Mouse (Mus musculus): ENCODE data around the gene Tmem80. TPM values are rescaled to one million over a fixed set of nuclear protein-coding genes. Genes with fewer than 3 reads are reported as not detected.

Tmem80 gene
- polyA plus RNA-seq, 1 experiment = 12.5 TPM

DNA sequence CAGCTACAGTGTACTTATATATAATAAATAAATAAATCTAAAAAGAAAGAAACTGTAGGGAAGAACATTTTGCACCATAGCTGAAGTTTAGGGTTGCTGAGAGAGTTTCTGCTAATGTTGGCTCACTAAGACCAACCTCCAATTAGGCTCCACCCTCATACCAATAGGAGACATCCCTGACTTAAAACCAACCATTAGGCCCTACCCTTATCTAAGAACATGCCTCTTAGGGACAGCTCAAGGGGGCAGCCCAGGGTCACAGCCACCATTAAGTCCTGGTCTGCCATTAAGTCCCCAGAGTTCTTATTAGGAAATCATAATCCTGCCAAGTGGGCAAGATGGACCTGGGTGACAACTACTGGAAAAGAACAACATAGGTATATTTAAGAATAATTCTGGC lies 46.9 kb downstream of the Tmem80 start:
- H3K27me3 ChIP-seq (ENCODE audit: control insufficient read depth, insufficient read depth, insufficient read length) = no peaks in the 10 kb centered on the region
- TF ChIP-seq TCF3 (IDR thresholded peaks at IDR 0.05; ENCODE audit: insufficient read length, low read depth) (no peak), CEBPB (IDR thresholded peaks at IDR 0.05; ENCODE audit: insufficient read depth, poor library complexity, severe bottlenecking) (no peak), REST (IDR thresholded peaks at IDR 0.05; ENCODE audit: insufficient read depth, insufficient read length) (no peak), POLR2AphosphoS2 (IDR thresholded peaks at IDR 0.05; ENCODE audit: insufficient read length, low read depth) (no peak), USF1 (IDR thresholded peaks at IDR 0.05; ENCODE audit: low read depth) (no peak), SRF (IDR thresholded peaks at IDR 0.05; ENCODE audit: control insufficient read depth, insufficient read length, low read depth) (no peak), E2F4 (IDR thresholded peaks at IDR 0.05; ENCODE audit: insufficient read depth) (no peak), POLR2A (IDR thresholded peaks at IDR 0.05; ENCODE audit: insufficient read length, low read depth) (no peak), MYOG (IDR thresholded peaks at IDR 0.05; ENCODE audit: control insufficient read depth in 1 of 3, insufficient read depth in 1 of 3, insufficient read length in 2 of 3, low read depth in 2 of 3) (no peak), TCF12 (IDR thresholded peaks at IDR 0.05; ENCODE audit: insufficient read depth, poor library complexity, severe bottlenecking) (no peak), MAX (IDR thresholded peaks at IDR 0.05; ENCODE audit: low read depth) (no peak), MYOD1 (IDR thresholded peaks at IDR 0.05; ENCODE audit: control insufficient read depth in 1 of 3, insufficient read length in 2 of 3, low read depth in 2 of 3) (no peak)
- H3K79me2 ChIP-seq (ENCODE audit: control insufficient read depth, insufficient read depth) = no peaks in the 10 kb centered on the region
- H3K4me3 ChIP-seq = no peak overlapping the region
- H3ac ChIP-seq (ENCODE audit: control insufficient read depth, insufficient read length) = no peak overlapping the region
- H3K36me3 ChIP-seq (ENCODE audit: control insufficient read depth, insufficient read depth) = no peaks in the 10 kb centered on the region
- no peak overlapping the region for H3K4me2 ChIP-seq (ENCODE audit: low read depth)

- Histone ChIP-seq H3K79me2 (ENCODE audit: control insufficient read depth, insufficient read depth) (no peaks in the 10 kb centered on the region), H3K4me2 (ENCODE audit: low read depth) (peak overlapping the region; percentile 24), H3K27me3 (ENCODE audit: control insufficient read depth, insufficient read depth, insufficient read length) (peaks cover 12% of the 10 kb centered on the region), H3K4me3 (no peak overlapping the region), H3ac (ENCODE audit: control insufficient read depth, insufficient read length) (no peak overlapping the region), H3K36me3 (ENCODE audit: control insufficient read depth, insufficient read depth) (no peaks in the 10 kb centered on the region)
- TF ChIP-seq USF1 (IDR thresholded peaks at IDR 0.05; ENCODE audit: low read depth) (no peak), MYOD1 (IDR thresholded peaks at IDR 0.05; ENCODE audit: control insufficient read depth in 1 of 3, insufficient read length in 2 of 3, low read depth in 2 of 3) (no peak), POLR2AphosphoS2 (IDR thresholded peaks at IDR 0.05; ENCODE audit: insufficient read length, low read depth) (no peak), CEBPB (IDR thresholded peaks at IDR 0.05; ENCODE audit: insufficient read depth, poor library complexity, severe bottlenecking) (no peak), SRF (IDR thresholded peaks at IDR 0.05; ENCODE audit: control insufficient read depth, insufficient read length, low read depth) (no peak), TCF3 (IDR thresholded peaks at IDR 0.05; ENCODE audit: insufficient read length, low read depth) (no peak), REST (IDR thresholded peaks at IDR 0.05; ENCODE audit: insufficient read depth, insufficient read length) (no peak), E2F4 (IDR thresholded peaks at IDR 0.05; ENCODE audit: insufficient read depth) (no peak), POLR2A (IDR thresholded peaks at IDR 0.05; ENCODE audit: insufficient read length, low read depth) (no peak), TCF12 (IDR thresholded peaks at IDR 0.05; ENCODE audit: insufficient read depth, poor library complexity, severe bottlenecking) (no peak), MAX (IDR thresholded peaks at IDR 0.05; ENCODE audit: low read depth) (no peak), MYOG (IDR thresholded peaks at IDR 0.05; ENCODE audit: control insufficient read depth in 1 of 3, insufficient read depth in 1 of 3, insufficient read length in 2 of 3, low read depth in 2 of 3) (no peak)
Observed at GRCm38 (mm10) chr7:141379584-141379983, 52.0 kb downstream of the Tmem80 start.

GRCm38 (mm10) chr7:141381068-141381835 lies 53.7 kb downstream of the Tmem80 start:
- Histone ChIP-seq H3K79me2 (ENCODE audit: control insufficient read depth, insufficient read depth) (no peaks in the 10 kb centered on the region), H3K36me3 (ENCODE audit: control insufficient read depth, insufficient read depth) (no peaks in the 10 kb centered on the region), H3ac (ENCODE audit: control insufficient read depth, insufficient read length) (no peak overlapping the region), H3K4me2 (ENCODE audit: low read depth) (no peak overlapping the region), H3K4me3 (no peak overlapping the region), H3K27me3 (ENCODE audit: control insufficient read depth, insufficient read depth, insufficient read length) (peaks cover 12% of the 10 kb centered on the region)
- no peak for TF ChIP-seq MYOG (IDR thresholded peaks at IDR 0.05; ENCODE audit: control insufficient read depth in 1 of 3, insufficient read depth in 1 of 3, insufficient read length in 2 of 3, low read depth in 2 of 3)
- no peak for TF ChIP-seq MAX (IDR thresholded peaks at IDR 0.05; ENCODE audit: low read depth)
- no peak for TF ChIP-seq CEBPB (IDR thresholded peaks at IDR 0.05; ENCODE audit: insufficient read depth, poor library complexity, severe bottlenecking)
- no peak for TF ChIP-seq REST (IDR thresholded peaks at IDR 0.05; ENCODE audit: insufficient read depth, insufficient read length)
- no peak for TF ChIP-seq TCF3 (IDR thresholded peaks at IDR 0.05; ENCODE audit: insufficient read length, low read depth)
- no peak for TF ChIP-seq MYOD1 (IDR thresholded peaks at IDR 0.05; ENCODE audit: control insufficient read depth in 1 of 3, insufficient read length in 2 of 3, low read depth in 2 of 3)
- TF ChIP-seq E2F4 (IDR thresholded peaks at IDR 0.05; ENCODE audit: insufficient read depth) = no peak
- TF ChIP-seq POLR2A (IDR thresholded peaks at IDR 0.05; ENCODE audit: insufficient read length, low read depth) = no peak
- no peak for TF ChIP-seq POLR2AphosphoS2 (IDR thresholded peaks at IDR 0.05; ENCODE audit: insufficient read length, low read depth)
- no peak for TF ChIP-seq TCF12 (IDR thresholded peaks at IDR 0.05; ENCODE audit: insufficient read depth, poor library complexity, severe bottlenecking)
- TF ChIP-seq SRF (IDR thresholded peaks at IDR 0.05; ENCODE audit: control insufficient read depth, insufficient read length, low read depth) = no peak
- no peak for TF ChIP-seq USF1 (IDR thresholded peaks at IDR 0.05; ENCODE audit: low read depth)

Other genes with a start within 250 kb of the Tmem80 start
- gene Pkp3, start 249.5 kb upstream of the Tmem80 start, polyA plus RNA-seq (2012; fragmentation: generic; extraction: Trizol) = 0.25 TPM
- 4.8 TPM for gene Sigirr, start 227.2 kb upstream of the Tmem80 start, polyA plus RNA-seq (2012; fragmentation: generic; extraction: Trizol)
- gene Ano9, start 209.9 kb upstream of the Tmem80 start, polyA plus RNA-seq (2012; fragmentation: generic; extraction: Trizol) = not detected
- gene Ptdss2, start 205.4 kb upstream of the Tmem80 start, polyA plus RNA-seq (2012; fragmentation: generic; extraction: Trizol) = 28.0 TPM
- 276 TPM for gene Rnh1, start 154.9 kb upstream of the Tmem80 start, polyA plus RNA-seq (2012; fragmentation: generic; extraction: Trizol)
- 215 TPM for gene Hras, start 133.7 kb upstream of the Tmem80 start, polyA plus RNA-seq (2012; fragmentation: generic; extraction: Trizol)
- 1.1 TPM for gene Lrrc56, start 133.6 kb upstream of the Tmem80 start, polyA plus RNA-seq (2012; fragmentation: generic; extraction: Trizol)
- gene Lmntd2, start 113.7 kb upstream of the Tmem80 start, polyA plus RNA-seq (2012; fragmentation: generic; extraction: Trizol) = 0.10 TPM
- gene Rassf7, start 111.9 kb upstream of the Tmem80 start, polyA plus RNA-seq (2012; fragmentation: generic; extraction: Trizol) = 54.5 TPM
- gene Phrf1, start 99.0 kb upstream of the Tmem80 start, polyA plus RNA-seq (2012; fragmentation: generic; extraction: Trizol) = 44.5 TPM
- gene Irf7, start 61.3 kb upstream of the Tmem80 start, polyA plus RNA-seq (2012; fragmentation: generic; extraction: Trizol) = 0.97 TPM
- gene Cdhr5, start 51.0 kb upstream of the Tmem80 start, polyA plus RNA-seq (2012; fragmentation: generic; extraction: Trizol) = 0.07 TPM
- gene Sct, start 48.6 kb upstream of the Tmem80 start, polyA plus RNA-seq (2012; fragmentation: generic; extraction: Trizol) = 0.68 TPM
- gene Drd4, start 35.7 kb upstream of the Tmem80 start, polyA plus RNA-seq (2012; fragmentation: generic; extraction: Trizol) = not detected
- 11.8 TPM for gene Deaf1, start within 50 bp of the Tmem80 start, polyA plus RNA-seq (2012; fragmentation: generic; extraction: Trizol)
- gene Eps8l2, start 11.1 kb downstream of the Tmem80 start, polyA plus RNA-seq (2012; fragmentation: generic; extraction: Trizol) = 0.44 TPM
- 259 TPM for gene Taldo1, start 64.5 kb downstream of the Tmem80 start, polyA plus RNA-seq (2012; fragmentation: generic; extraction: Trizol)
- gene Gatd1, start 86.4 kb downstream of the Tmem80 start, polyA plus RNA-seq (2012; fragmentation: generic; extraction: Trizol) = 16.3 TPM
- 0.25 TPM for gene Cend1, start 101.8 kb downstream of the Tmem80 start, polyA plus RNA-seq (2012; fragmentation: generic; extraction: Trizol)
- 8.8 TPM for gene Slc25a22, start 110.2 kb downstream of the Tmem80 start, polyA plus RNA-seq (2012; fragmentation: generic; extraction: Trizol)
- 1.9 TPM for gene Pidd1, start 116.3 kb downstream of the Tmem80 start, polyA plus RNA-seq (2012; fragmentation: generic; extraction: Trizol)
- gene Rplp2, start 119.6 kb downstream of the Tmem80 start, polyA plus RNA-seq (2012; fragmentation: generic; extraction: Trizol) = 5,265 TPM
- gene Pnpla2, start 127.5 kb downstream of the Tmem80 start, polyA plus RNA-seq (2012; fragmentation: generic; extraction: Trizol) = 50.5 TPM
- gene Cracr2b, start 133.4 kb downstream of the Tmem80 start, polyA plus RNA-seq (2012; fragmentation: generic; extraction: Trizol) = 2.4 TPM
- gene Cd151, start 139.7 kb downstream of the Tmem80 start, polyA plus RNA-seq (2012; fragmentation: generic; extraction: Trizol) = 267 TPM
- gene Polr2l, start 147.4 kb downstream of the Tmem80 start, polyA plus RNA-seq (2012; fragmentation: generic; extraction: Trizol) = 95.1 TPM
- gene Tspan4, start 147.5 kb downstream of the Tmem80 start, polyA plus RNA-seq (2012; fragmentation: generic; extraction: Trizol) = 95.5 TPM
- 51.3 TPM for gene Chid1, start 212.1 kb downstream of the Tmem80 start, polyA plus RNA-seq (2012; fragmentation: generic; extraction: Trizol)
- 89.2 TPM for gene Ap2a2, start 234.4 kb downstream of the Tmem80 start, polyA plus RNA-seq (2012; fragmentation: generic; extraction: Trizol)

Data from myocyte (in vitro differentiated cells).